Mouse (Mus musculus) bone marrow, adult 2 months (tissue): ENCODE data around the gene A030005K14Rik.

ENCODE experiments used
- CTCF ChIP-seq: fragments of 200-500 bp; IDR thresholded peaks from 2 replicates; pipeline ENCODE4 v1.5.1; 2011; ENCODE audit warnings: low read length, control low read depth; ENCODE audit not compliant: control insufficient read depth, insufficient read depth
- POLR2A ChIP-seq: fragments of 200-500 bp; IDR thresholded peaks from 2 replicates; pipeline ENCODE4 v1.6.1; 2011; ENCODE audit warnings: low read depth, mild to moderate bottlenecking, control low read depth, low read length, borderline replicate concordance; ENCODE audit not compliant: control insufficient read depth

DNA sequence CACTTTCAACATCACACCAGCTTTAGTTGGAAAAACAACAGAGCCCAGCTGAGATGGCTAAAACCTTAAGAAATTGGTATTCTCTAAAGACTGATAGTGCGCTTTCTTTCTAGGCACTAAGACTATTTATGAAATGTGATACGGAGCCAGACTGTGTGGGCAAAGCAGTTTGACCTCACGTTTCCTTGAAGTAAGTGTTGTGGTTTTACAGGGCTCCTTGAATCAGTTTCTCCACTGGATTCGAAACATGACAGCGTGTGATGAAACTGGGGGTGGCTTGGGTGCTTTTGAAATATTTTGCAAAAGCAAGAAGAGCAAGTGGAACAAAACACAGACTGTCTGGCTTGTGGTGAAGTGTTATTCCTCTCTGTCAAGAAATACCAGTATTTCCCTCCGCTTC lies 17.8 kb upstream of the A030005K14Rik start:
- TF ChIP-seq CTCF = no peak
- TF ChIP-seq POLR2A = no peak
